Mouse (Mus musculus) bone marrow macrophage, adult 2 months (primary cell): ENCODE data around the gene 0610010K14Rik. TPM values are rescaled to one million over a fixed set of nuclear protein-coding genes. Genes with fewer than 3 reads are reported as not detected.

Experiments
- H3K27ac ChIP-seq: 2 replicates; pipeline ENCODE4 v1.5.1; 2012; ENCODE audit warnings: low read depth, low read length; ENCODE audit not compliant: insufficient read depth
- H3K4me1 ChIP-seq: 2 replicates; pipeline ENCODE4 v1.6.1; 2012; ENCODE audit warnings: low read length; ENCODE audit not compliant: control insufficient read depth, insufficient read depth
- H3K4me3 ChIP-seq: 2 replicates; pipeline ENCODE4 v1.5.1; 2012; ENCODE audit warnings: mild to moderate bottlenecking, low read length, moderate library complexity; ENCODE audit not compliant: insufficient read depth
- CTCF ChIP-seq: IDR thresholded peaks from 2 replicates; pipeline ENCODE4 v1.5.1; 2012; ENCODE audit warnings: low read depth, mild to moderate bottlenecking, low read length, moderate library complexity
- POLR2A ChIP-seq: IDR thresholded peaks from 2 replicates; pipeline ENCODE4 v1.6.1; 2012; ENCODE audit warnings: mild to moderate bottlenecking, low read depth, low read length, borderline replicate concordance
- polyA plus RNA-seq: library from polyadenylated mRNA; stranded (reverse); fragments of >200 nt; gene quantifications from 2 replicates; pipeline ENCODE4 v1.2.4, GENCODE M21; 2012; ENCODE audit not compliant: missing spikeins, insufficient read depth, insufficient read length

The 0610010K14Rik gene
- polyA plus RNA-seq, 1 experiment = 49.9 TPM

DNA sequence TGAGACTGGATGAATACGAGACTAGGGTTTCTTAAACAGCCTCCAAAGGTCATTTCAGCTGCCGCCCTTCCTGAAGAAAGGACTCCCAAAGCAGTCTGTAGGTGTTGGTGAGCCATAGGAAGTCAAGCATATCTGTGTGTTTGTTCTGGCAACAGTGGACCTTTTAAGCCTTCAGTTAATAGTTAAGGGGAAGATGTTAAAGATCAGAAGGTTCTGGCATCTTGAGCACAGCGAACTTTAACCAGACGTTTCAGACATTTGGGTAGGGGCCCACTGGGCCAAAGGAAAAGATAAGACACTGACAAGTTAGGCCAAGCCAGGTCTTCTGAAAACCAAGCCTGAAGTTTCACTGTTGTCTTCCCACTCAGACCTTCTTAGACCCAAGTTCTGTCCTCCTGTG lies 19.7 kb downstream of the 0610010K14Rik start:
- TF ChIP-seq POLR2A = no peak
- no peak for TF ChIP-seq CTCF
- Histone ChIP-seq H3K27ac (no peak overlapping the region), H3K4me1 (peaks cover 22% of the 10 kb centered on the region), H3K4me3 (no peak overlapping the region)

- Histone ChIP-seq H3K4me1 (peaks cover 17% of the 10 kb centered on the region), H3K4me3 (no peak overlapping the region), H3K27ac (no peak overlapping the region)
- TF ChIP-seq CTCF (no peak), POLR2A (no peak)
These were observed 21.6 kb downstream of the 0610010K14Rik start for GRCm38 (mm10) chr11:70216103-70216502.

DNA sequence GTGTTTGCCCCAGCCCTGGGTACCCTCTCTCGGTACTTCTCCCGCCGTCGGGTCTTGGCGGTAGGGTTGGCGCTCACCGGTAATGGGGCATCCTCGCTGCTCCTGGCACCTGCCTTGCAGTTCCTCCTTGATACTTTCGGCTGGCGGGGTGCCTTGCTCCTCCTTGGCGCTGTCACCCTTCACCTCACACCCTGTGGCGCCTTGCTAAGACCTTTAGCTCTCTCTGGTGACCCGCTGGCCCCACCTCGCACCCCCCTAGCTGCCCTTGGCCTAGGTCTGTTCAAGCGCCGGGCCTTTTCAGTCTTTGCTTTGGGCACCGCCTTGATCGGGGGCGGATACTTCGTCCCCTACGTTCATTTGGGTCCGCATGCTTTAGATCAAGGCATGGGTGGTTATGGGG lies 22.4 kb downstream of the 0610010K14Rik start:
- H3K4me1 ChIP-seq = peaks cover 17% of the 10 kb centered on the region
- no peak overlapping the region for H3K4me3 ChIP-seq
- TF ChIP-seq POLR2A = no peak
- no peak overlapping the region for H3K27ac ChIP-seq

DNA sequence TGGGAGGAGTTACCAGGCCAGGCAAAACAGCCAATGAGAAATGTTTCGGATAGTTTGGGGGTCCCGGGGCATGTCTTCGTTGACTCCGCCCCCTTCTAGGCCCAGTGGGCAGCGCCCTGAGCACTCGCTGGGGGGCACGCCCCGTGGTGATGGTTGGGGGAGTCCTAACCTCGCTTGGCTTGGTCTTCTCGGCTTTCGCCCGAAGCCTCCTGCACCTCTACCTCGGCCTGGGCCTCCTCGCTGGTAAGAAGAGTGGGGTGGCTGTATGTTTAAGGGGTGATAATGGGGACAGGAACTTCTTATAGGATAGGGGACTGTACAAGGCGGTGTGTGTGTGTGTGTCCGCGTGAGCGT lies 22.9 kb downstream of the 0610010K14Rik start:
- H3K4me3 ChIP-seq = no peak overlapping the region
- peaks cover 17% of the 10 kb centered on the region for H3K4me1 ChIP-seq
- no peak overlapping the region for H3K27ac ChIP-seq
- TF ChIP-seq POLR2A (no peak), CTCF (no peak)

- TF ChIP-seq POLR2A (no peak), CTCF (no peak)
- peaks cover 14% of the 10 kb centered on the region for H3K4me1 ChIP-seq
- H3K4me3 ChIP-seq = peak overlapping the region; percentile 32
- no peak overlapping the region for H3K27ac ChIP-seq
These were observed 23.4 kb downstream of the 0610010K14Rik start for GRCm38 (mm10) chr11:70214191-70214855.

- no peak overlapping the region for H3K27ac ChIP-seq
- peaks cover 9% of the 10 kb centered on the region; the same call in 1 of the 2 replicates for H3K4me1 ChIP-seq
- H3K4me3 ChIP-seq = 0 out of 2 replicates have a peak overlapping the region, but pooled peaks have one; percentile 18
- TF ChIP-seq CTCF = no peak
- no peak for TF ChIP-seq POLR2A
These were observed 24.0 kb downstream of the 0610010K14Rik start for GRCm38 (mm10) chr11:70213736-70214135.

DNA sequence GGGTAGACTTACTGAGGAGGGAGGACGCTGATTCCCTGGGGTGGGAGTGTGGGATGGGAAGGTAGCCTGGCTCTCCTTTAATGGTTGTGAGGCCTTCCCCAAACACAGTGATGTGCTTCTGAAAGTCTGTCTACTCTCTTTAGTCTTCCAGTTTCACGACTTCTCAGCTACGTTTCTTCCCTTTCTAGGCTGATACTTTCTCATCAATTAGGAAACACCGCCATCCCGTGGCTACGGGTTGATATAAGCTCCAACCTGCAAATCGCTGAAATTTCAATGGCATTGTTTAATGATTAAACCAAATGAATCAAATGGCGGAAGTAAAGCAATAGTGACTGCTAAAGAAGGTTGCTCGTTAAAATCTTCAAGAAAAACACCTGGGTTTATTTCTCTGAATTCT lies 24.8 kb downstream of the 0610010K14Rik start:
- Histone ChIP-seq H3K27ac (no peak overlapping the region), H3K4me3 (no peak overlapping the region), H3K4me1 (peaks cover 5% of the 10 kb centered on the region; the same call in 1 of the 2 replicates)
- TF ChIP-seq CTCF (no peak), POLR2A (no peak)

GRCm38 (mm10) chr11:70212423-70212822 lies 25.3 kb downstream of the 0610010K14Rik start, which contains the start of gene Slc16a11:
TSS of gene Slc16a11 (plus strand) at chr11:70212752.
- Histone ChIP-seq H3K4me3 (no peak within 1 kb of the TSS), H3K4me1 (peaks cover 5% of the 10 kb centered on the region; the same call in 1 of the 2 replicates), H3K27ac (no peak within 1 kb of the TSS)
- TF ChIP-seq POLR2A (no peak), CTCF (no peak)

DNA sequence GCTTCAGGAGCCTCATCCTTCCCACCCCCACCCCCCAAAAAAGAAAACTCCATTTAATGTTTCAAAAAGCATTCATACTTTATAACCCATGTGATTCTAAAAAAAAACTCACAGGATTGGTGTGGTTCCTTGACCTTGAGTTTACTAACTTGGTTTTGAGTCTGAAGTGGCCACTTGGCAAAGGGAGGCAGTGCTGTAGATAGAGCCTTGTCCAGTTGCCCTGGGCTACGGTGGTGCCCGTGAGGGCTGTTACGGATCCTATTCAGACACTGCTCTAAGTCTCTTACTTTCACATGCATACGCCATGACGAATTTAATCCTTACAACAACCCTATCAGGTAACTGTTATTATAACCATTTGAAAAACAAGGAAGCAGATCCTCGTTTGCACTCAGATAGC lies 25.7 kb downstream of the 0610010K14Rik start:
- no peak for TF ChIP-seq POLR2A
- TF ChIP-seq CTCF = no peak
- peaks cover 9% of the 10 kb centered on the region; the same call in 1 of the 2 replicates for H3K4me1 ChIP-seq
- no peak overlapping the region for H3K27ac ChIP-seq
- no peak overlapping the region for H3K4me3 ChIP-seq

DNA sequence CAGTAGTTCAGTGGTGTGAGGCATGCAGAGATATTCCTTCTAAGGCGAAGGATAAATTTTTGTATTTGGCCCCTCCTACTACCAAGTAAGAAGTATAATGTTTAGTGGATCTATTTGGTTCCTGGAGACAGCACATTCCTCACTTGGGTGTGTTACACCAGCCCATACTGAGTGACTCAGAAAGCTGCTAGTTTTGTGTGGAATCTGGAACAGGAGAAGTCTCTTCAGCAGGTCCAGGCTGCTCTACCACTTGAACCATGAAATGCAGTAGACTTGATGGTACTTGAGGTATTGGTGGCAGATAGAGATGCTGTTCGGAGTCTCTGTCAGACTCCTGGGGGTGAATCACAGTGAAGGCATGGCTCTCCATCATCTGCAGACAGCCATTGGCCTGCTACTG lies 27.0 kb downstream of the 0610010K14Rik start:
- no peak for TF ChIP-seq POLR2A
- TF ChIP-seq CTCF = no peak
- no peak overlapping the region for H3K4me3 ChIP-seq
- peaks cover 13% of the 10 kb centered on the region; the same call in 1 of the 2 replicates for H3K4me1 ChIP-seq
- no peak overlapping the region for H3K27ac ChIP-seq
